ENCODE assay signal across 8 mouse cellular contexts in the genomic region with DNA sequence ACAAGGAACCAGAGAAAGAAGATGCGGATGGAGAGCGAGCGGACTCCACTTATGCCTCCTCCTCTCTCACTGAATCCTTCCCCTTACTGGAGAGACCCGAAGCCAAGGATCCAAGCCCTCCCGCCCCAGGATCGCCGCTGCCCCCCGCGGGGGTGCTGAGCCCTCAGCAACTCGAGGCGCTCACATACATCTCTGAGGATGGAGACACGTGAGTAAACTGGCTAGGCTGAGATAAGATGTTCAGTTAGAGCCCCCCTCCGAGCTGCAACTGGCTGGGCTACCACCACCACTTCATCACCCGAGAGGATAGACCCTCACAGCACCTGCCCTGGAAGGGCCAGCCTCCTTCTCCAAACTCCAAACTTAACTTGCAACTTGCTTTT. TPM values are rescaled to one million over a fixed set of nuclear protein-coding genes. Genes with fewer than 3 reads are reported as not detected.
A peak's percentile ranks its signal among the peaks of the same experiment; 100 is the strongest.
DNase-seq lines count a peak whose midpoint lies in the region; ATAC-seq lines count a peak whose summit lies in the region.

No protein-coding gene starts in this region.

- no peak for DNase-seq in kidney, postnatal 14 days
- DNase-seq in ovary, postnatal 36 days (ENCODE audit: low spot score) = no peak
- no peak for DNase-seq in spleen, postnatal 4 days (ENCODE audit: low spot score in 2 of 2)

- H3K4me1 ChIP-seq in kidney, embryonic 14.5 days (ENCODE audit: control insufficient read depth, insufficient read depth, low read length) = peaks cover 8% of the 10 kb centered on the region; the same call in 1 of the 2 replicates
- H3K4me1 ChIP-seq in brown adipose tissue, adult 24 weeks (ENCODE audit: control insufficient read depth, insufficient read depth, insufficient read length, low read length) = no peaks in the 10 kb centered on the region; the same call in 1 of the 2 replicates
- H3K4me1 ChIP-seq in hindbrain, embryonic 13.5 days (replicated peaks) = peaks cover 24% of the 10 kb centered on the region
- H3K4me1 ChIP-seq in midbrain, embryonic 15.5 days = peaks cover 25% of the 10 kb centered on the region

- H3K4me2 ChIP-seq in kidney, embryonic 14.5 days (replicated peaks; ENCODE audit: low read depth, low read length) = peak overlapping the region; percentile 92
- H3K4me2 ChIP-seq in hindbrain, embryonic 13.5 days = peak overlapping the region; percentile 96
- peak overlapping the region; percentile 94 for H3K4me2 ChIP-seq in midbrain, embryonic 15.5 days

- H3K9me3 ChIP-seq in kidney, embryonic 14.5 days (ENCODE audit: control insufficient read depth, low read length) = no peaks in the 10 kb centered on the region
- H3K9me3 ChIP-seq in hindbrain, embryonic 13.5 days = no peaks in the 10 kb centered on the region
- H3K9me3 ChIP-seq in midbrain, embryonic 15.5 days = no peaks in the 10 kb centered on the region

- H3K4me3 ChIP-seq in kidney, embryonic 14.5 days (ENCODE audit: low read length) = peak overlapping the region; percentile 59
- H3K4me3 ChIP-seq in brown adipose tissue, adult 24 weeks (ENCODE audit: insufficient read depth, low read depth, low read length) = peak overlapping the region; percentile 90
- H3K4me3 ChIP-seq in hindbrain, embryonic 13.5 days = peak overlapping the region; percentile 58
- peak overlapping the region; percentile 53 for H3K4me3 ChIP-seq in midbrain, embryonic 15.5 days

- H3K9ac ChIP-seq in kidney, embryonic 14.5 days (ENCODE audit: low read depth, low read length) = peak overlapping the region; percentile 60
- H3K9ac ChIP-seq in hindbrain, embryonic 13.5 days = peak overlapping the region; percentile 85
- peak overlapping the region; percentile 53 for H3K9ac ChIP-seq in midbrain, embryonic 15.5 days

- peaks cover 7% of the 10 kb centered on the region; the same call in 1 of the 2 replicates for H3K27me3 ChIP-seq in kidney, embryonic 14.5 days (ENCODE audit: control insufficient read depth, insufficient read depth, low read length)
- peaks cover 22% of the 10 kb centered on the region for H3K27me3 ChIP-seq in hindbrain, embryonic 13.5 days
- H3K27me3 ChIP-seq in midbrain, embryonic 15.5 days (replicated peaks) = peaks cover 5% of the 10 kb centered on the region; the same call in 1 of the 2 replicates

- no peak for ATAC-seq in kidney, embryonic 14.5 days (ENCODE audit: low FRiP score, low TSS enrichment)
- ATAC-seq in hindbrain, embryonic 13.5 days (ENCODE audit: low FRiP score) = no peak
- no peak for ATAC-seq in midbrain, embryonic 15.5 days (replicated peaks)
- no peak for ATAC-seq in megakaryocyte progenitor cell, adult 5-6 weeks (replicated peaks; ENCODE audit: poor library complexity)

- no peak overlapping the region for H3K27ac ChIP-seq in kidney, embryonic 14.5 days (ENCODE audit: low read depth, low read length)
- 0 out of 2 replicates have a peak overlapping the region, but pooled peaks have one; percentile 31 for H3K27ac ChIP-seq in brown adipose tissue, adult 24 weeks (replicated peaks; ENCODE audit: low read depth, low read length)
- H3K27ac ChIP-seq in hindbrain, embryonic 13.5 days = 0 out of 2 replicates have a peak overlapping the region, but pooled peaks have one; percentile 13
- H3K27ac ChIP-seq in midbrain, embryonic 15.5 days = no peak overlapping the region

- WGBS in kidney, embryonic 14.5 days = 4% methylated on average over 14 of the region's 14 CpGs
- 3% methylated on average over 14 of the region's 14 CpGs for WGBS in hindbrain, embryonic 13.5 days
- WGBS in midbrain, embryonic 15.5 days = 2% methylated on average over 14 of the region's 14 CpGs

- H3K36me3 ChIP-seq in kidney, embryonic 14.5 days (ENCODE audit: control insufficient read depth, insufficient read depth, low read length) = no peaks in the 10 kb centered on the region
- no peaks in the 10 kb centered on the region for H3K36me3 ChIP-seq in hindbrain, embryonic 13.5 days
- H3K36me3 ChIP-seq in midbrain, embryonic 15.5 days (replicated peaks) = no peaks in the 10 kb centered on the region

RNA-seq across cellular contexts. Expression of a gene that starts 0.6 kb away (rescaled TPM):
- 3.5 and 4.8 TPM in 2 replicates for polyA plus RNA-seq in kidney, embryonic 14.5 days (2014; fragmentation: Nextera tagmentation; extraction: Ambion mirVana)
- polyA plus RNA-seq in brown adipose tissue, adult 24 weeks (2012; ENCODE audit: insufficient read depth, insufficient read length, missing spikeins) = 1.4 and 1.6 TPM in 2 replicates
- polyA plus RNA-seq in hindbrain, embryonic 13.5 days (2015; fragmentation: Nextera tagmentation; extraction: Ambion mirVana) = 5.6 and 6.5 TPM in 2 replicates
- polyA plus RNA-seq in midbrain, embryonic 15.5 days (2015; fragmentation: Nextera tagmentation; extraction: Ambion mirVana) = 3.5 and 5.3 TPM in 2 replicates
- total RNA-seq in megakaryocyte progenitor cell, adult 5-6 weeks (2015) = 5.7 and 7.0 TPM in 2 replicates
- 5.1 and 9.5 TPM in 2 replicates for total RNA-seq in megakaryocyte progenitor cell, adult 5-6 weeks (2017)

RNA-seq across cellular contexts. Expression of a gene that starts 6.6 kb away (rescaled TPM):
- polyA plus RNA-seq in kidney, embryonic 14.5 days (2014; fragmentation: Nextera tagmentation; extraction: Ambion mirVana) = 1.7 and 2.0 TPM in 2 replicates
- polyA plus RNA-seq in brown adipose tissue, adult 24 weeks (2012; ENCODE audit: insufficient read depth, insufficient read length, missing spikeins) = not detected in 2 replicates
- polyA plus RNA-seq in hindbrain, embryonic 13.5 days (2015; fragmentation: Nextera tagmentation; extraction: Ambion mirVana) = 26.6 and 27.3 TPM in 2 replicates
- 32.1 and 33.9 TPM in 2 replicates for polyA plus RNA-seq in midbrain, embryonic 15.5 days (2015; fragmentation: Nextera tagmentation; extraction: Ambion mirVana)
- total RNA-seq in megakaryocyte progenitor cell, adult 5-6 weeks (2015) = 0.12 TPM in 1 of 2 replicates, not detected in the other
- total RNA-seq in megakaryocyte progenitor cell, adult 5-6 weeks (2017) = 0.12 TPM in 1 of 2 replicates, not detected in the other

RNA-seq across cellular contexts. Expression of a gene that starts 7.6 kb away (rescaled TPM):
- 122 and 140 TPM in 2 replicates for polyA plus RNA-seq in kidney, embryonic 14.5 days (2014; fragmentation: Nextera tagmentation; extraction: Ambion mirVana)
- 17.0 and 36.4 TPM in 2 replicates for polyA plus RNA-seq in brown adipose tissue, adult 24 weeks (2012; ENCODE audit: insufficient read depth, insufficient read length, missing spikeins)
- polyA plus RNA-seq in hindbrain, embryonic 13.5 days (2015; fragmentation: Nextera tagmentation; extraction: Ambion mirVana) = 86.5 and 91.1 TPM in 2 replicates
- polyA plus RNA-seq in midbrain, embryonic 15.5 days (2015; fragmentation: Nextera tagmentation; extraction: Ambion mirVana) = 85.5 and 93.4 TPM in 2 replicates
- total RNA-seq in megakaryocyte progenitor cell, adult 5-6 weeks (2015) = 80.2 and 85.9 TPM in 2 replicates
- total RNA-seq in megakaryocyte progenitor cell, adult 5-6 weeks (2017) = 84.9 and 120 TPM in 2 replicates

RNA-seq across cellular contexts. Expression of a gene that starts 17.0 kb away (rescaled TPM):
- polyA plus RNA-seq in kidney, embryonic 14.5 days (2014; fragmentation: Nextera tagmentation; extraction: Ambion mirVana) = 1,653 and 1,961 TPM in 2 replicates
- 869 and 998 TPM in 2 replicates for polyA plus RNA-seq in brown adipose tissue, adult 24 weeks (2012; ENCODE audit: insufficient read depth, insufficient read length, missing spikeins)
- 1,593 and 1,619 TPM in 2 replicates for polyA plus RNA-seq in hindbrain, embryonic 13.5 days (2015; fragmentation: Nextera tagmentation; extraction: Ambion mirVana)
- 1,488 and 1,537 TPM in 2 replicates for polyA plus RNA-seq in midbrain, embryonic 15.5 days (2015; fragmentation: Nextera tagmentation; extraction: Ambion mirVana)
- 1,239 and 1,324 TPM in 2 replicates for total RNA-seq in megakaryocyte progenitor cell, adult 5-6 weeks (2015)
- total RNA-seq in megakaryocyte progenitor cell, adult 5-6 weeks (2017) = 2,380 and 2,713 TPM in 2 replicates

RNA-seq across cellular contexts. Expression of a gene that starts 32.9 kb away (rescaled TPM):
- 0.61 and 0.70 TPM in 2 replicates for polyA plus RNA-seq in kidney, embryonic 14.5 days (2014; fragmentation: Nextera tagmentation; extraction: Ambion mirVana)
- polyA plus RNA-seq in brown adipose tissue, adult 24 weeks (2012; ENCODE audit: insufficient read depth, insufficient read length, missing spikeins) = not detected in 2 replicates
- polyA plus RNA-seq in hindbrain, embryonic 13.5 days (2015; fragmentation: Nextera tagmentation; extraction: Ambion mirVana) = 3.0 TPM in 2 replicates
- 6.0 and 6.2 TPM in 2 replicates for polyA plus RNA-seq in midbrain, embryonic 15.5 days (2015; fragmentation: Nextera tagmentation; extraction: Ambion mirVana)
- total RNA-seq in megakaryocyte progenitor cell, adult 5-6 weeks (2015) = not detected in 2 replicates
- not detected in 2 replicates for total RNA-seq in megakaryocyte progenitor cell, adult 5-6 weeks (2017)

Comparison
In these comparisons a context has a peak if more than half of its experiments do, and no peak if none do; other contexts are left out.
1. H3K27ac ChIP-seq: peak in brown adipose tissue, adult 24 weeks (single experiment) and hindbrain, embryonic 13.5 days (single experiment); none in kidney, embryonic 14.5 days (single experiment) and midbrain, embryonic 15.5 days (single experiment).
2. Peak in every context shown above with its lines, with median percentiles within 50 percentile points of each other: H3K4me2 ChIP-seq, H3K4me3 ChIP-seq and H3K9ac ChIP-seq.